Mouse (Mus musculus) myocyte (in vitro differentiated cells): ENCODE data around the gene Col16a1. TPM values are rescaled to one million over a fixed set of nuclear protein-coding genes. Genes with fewer than 3 reads are reported as not detected.

Experiments
- H3K27me3 ChIP-seq: one replicate; pipeline ENCODE4 v1.6.1; 2011; ENCODE audit not compliant: control insufficient read depth, insufficient read depth, insufficient read length
- H3K36me3 ChIP-seq: one replicate; pipeline ENCODE4 v1.6.1; 2011; ENCODE audit not compliant: control insufficient read depth, insufficient read depth
- H3K4me2 ChIP-seq: one replicate; pipeline ENCODE4 v1.6.1; 2011; ENCODE audit warnings: low read depth, control low read depth
- H3K4me3 ChIP-seq: one replicate; pipeline ENCODE4 v1.5.1; 2011; ENCODE audit warnings: mild to moderate bottlenecking, control low read depth, moderate library complexity
- H3K79me2 ChIP-seq: one replicate; pipeline ENCODE4 v1.6.1; 2011; ENCODE audit not compliant: control insufficient read depth, insufficient read depth
- H3ac ChIP-seq: one replicate; pipeline ENCODE4 v1.6.1; 2011; ENCODE audit not compliant: control insufficient read depth, insufficient read length
- CEBPB ChIP-seq: IDR thresholded peaks from 2 replicates; pipeline ENCODE4 v1.6.1; 2011; ENCODE audit warnings: mild to moderate bottlenecking, moderate library complexity; ENCODE audit not compliant: poor library complexity, insufficient read depth, severe bottlenecking
- E2F4 ChIP-seq: IDR thresholded peaks from one replicate; pipeline ENCODE4 v1.6.1; 2011; ENCODE audit warnings: mild to moderate bottlenecking, control low read depth, moderate library complexity; ENCODE audit not compliant: insufficient read depth
- MAX ChIP-seq: IDR thresholded peaks from one replicate; pipeline ENCODE4 v1.6.1; 2011; ENCODE audit warnings: low read depth, mild to moderate bottlenecking, control low read depth
- MYOD1 ChIP-seq, 3 experiments: IDR thresholded peaks; one replicate each; pipeline ENCODE4 v1.6.1; 2011; ENCODE audit warnings: control low read depth in 2 of 3, low read depth in 2 of 3, mild to moderate bottlenecking in 2 of 3, moderate library complexity in 1 of 3; ENCODE audit not compliant: insufficient read length in 2 of 3, control insufficient read depth in 1 of 3
- MYOG ChIP-seq, 3 experiments: IDR thresholded peaks; one replicate each; pipeline ENCODE4 v1.6.1; 2011; ENCODE audit warnings: control low read depth in 2 of 3, low read depth in 2 of 3, mild to moderate bottlenecking in 2 of 3; ENCODE audit not compliant: insufficient read length in 2 of 3, control insufficient read depth in 1 of 3, insufficient read depth in 1 of 3
- POLR2A ChIP-seq: IDR thresholded peaks from one replicate; pipeline ENCODE4 v1.6.1; 2011; ENCODE audit warnings: low read depth, mild to moderate bottlenecking, control low read depth, moderate library complexity; ENCODE audit not compliant: insufficient read length
- POLR2AphosphoS2 ChIP-seq: IDR thresholded peaks from one replicate; pipeline ENCODE4 v1.6.1; 2011; ENCODE audit warnings: low read depth, control low read depth; ENCODE audit not compliant: insufficient read length
- REST ChIP-seq: IDR thresholded peaks from one replicate; pipeline ENCODE4 v1.6.1; 2011; ENCODE audit warnings: mild to moderate bottlenecking, control low read depth, moderate library complexity; ENCODE audit not compliant: insufficient read depth, insufficient read length
- SRF ChIP-seq: IDR thresholded peaks from one replicate; pipeline ENCODE4 v1.6.1; 2011; ENCODE audit warnings: low read depth; ENCODE audit not compliant: control insufficient read depth, insufficient read length
- TCF12 ChIP-seq: IDR thresholded peaks from one replicate; pipeline ENCODE4 v1.6.1; 2011; ENCODE audit warnings: mild to moderate bottlenecking, control low read depth; ENCODE audit not compliant: poor library complexity, insufficient read depth, severe bottlenecking
- TCF3 ChIP-seq: IDR thresholded peaks from one replicate; pipeline ENCODE4 v1.6.1; 2011; ENCODE audit warnings: low read depth, control low read depth; ENCODE audit not compliant: insufficient read length
- USF1 ChIP-seq: IDR thresholded peaks from one replicate; pipeline ENCODE4 v1.6.1; 2011; ENCODE audit warnings: low read depth, mild to moderate bottlenecking, control low read depth, moderate library complexity
- polyA plus RNA-seq: library from polyadenylated mRNA; unstranded; fragments of >200 nt; fragmentation: generic; extraction: Trizol; gene quantifications from one replicate; pipeline ENCODE4 v1.2.1, GENCODE M21; 2012; ENCODE audit warnings: missing spikeins

Col16a1 gene
- polyA plus RNA-seq, 1 experiment = 13.9 TPM

- Histone ChIP-seq H3K4me2 (no peak overlapping the region), H3K36me3 (no peaks in the 10 kb centered on the region), H3K4me3 (no peak overlapping the region), H3ac (no peak overlapping the region), H3K27me3 (peaks cover 6% of the 10 kb centered on the region), H3K79me2 (no peaks in the 10 kb centered on the region)
- TF ChIP-seq POLR2A = no peak
- no peak for TF ChIP-seq CEBPB
- no peak for TF ChIP-seq TCF3
Observed at GRCm38 (mm10) chr4:130031146-130031545, 16.5 kb upstream of the Col16a1 start.

- no peak overlapping the region for H3K4me3 ChIP-seq
- TF ChIP-seq MAX (no peak), CEBPB (no peak), MYOG (IDR thresholded peaks at IDR 0.05; ENCODE audit: control insufficient read depth in 1 of 3, insufficient read depth in 1 of 3, insufficient read length in 2 of 3, low read depth in 2 of 3) (no peak), TCF12 (no peak), SRF (no peak), E2F4 (no peak), TCF3 (no peak), MYOD1 (IDR thresholded peaks at IDR 0.05; ENCODE audit: control insufficient read depth in 1 of 3, insufficient read length in 2 of 3, low read depth in 2 of 3) (no peak), POLR2AphosphoS2 (no peak), USF1 (no peak), REST (no peak), POLR2A (no peak)
- H3K36me3 ChIP-seq = no peaks in the 10 kb centered on the region
- H3ac ChIP-seq = no peak overlapping the region
- H3K4me2 ChIP-seq = no peak overlapping the region
- H3K27me3 ChIP-seq = peaks cover 6% of the 10 kb centered on the region
- H3K79me2 ChIP-seq = no peaks in the 10 kb centered on the region
Observed at GRCm38 (mm10) chr4:130033496-130033895, 14.1 kb upstream of the Col16a1 start.

DNA sequence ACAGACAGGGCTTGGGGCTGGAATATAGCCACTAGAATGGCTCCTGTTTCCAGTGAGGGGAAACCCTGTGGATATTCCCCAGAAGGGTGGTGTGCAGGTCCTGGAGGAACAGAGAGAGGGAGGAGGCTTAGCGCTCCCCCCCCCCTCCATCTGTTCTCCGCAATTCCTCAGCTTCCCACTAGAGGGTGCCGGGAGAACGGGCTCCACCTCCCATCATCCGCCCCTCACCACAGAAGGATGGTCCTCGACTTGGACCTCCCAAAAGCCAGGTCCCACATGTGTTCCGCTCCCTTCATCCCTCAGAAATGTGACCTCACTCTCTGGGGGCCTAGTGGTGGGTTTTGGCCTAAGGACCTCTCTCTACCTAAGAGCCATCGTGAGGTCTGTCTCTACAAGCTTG lies 11.5 kb upstream of the Col16a1 start:
- H3ac ChIP-seq = no peak overlapping the region
- TF ChIP-seq TCF3 (no peak), MYOD1 (IDR thresholded peaks at IDR 0.05; ENCODE audit: control insufficient read depth in 1 of 3, insufficient read length in 2 of 3, low read depth in 2 of 3) (no peak), CEBPB (no peak), TCF12 (no peak), USF1 (no peak), E2F4 (no peak), MAX (no peak), POLR2A (no peak), POLR2AphosphoS2 (no peak), MYOG (IDR thresholded peaks at IDR 0.05; ENCODE audit: control insufficient read depth in 1 of 3, insufficient read depth in 1 of 3, insufficient read length in 2 of 3, low read depth in 2 of 3) (no peak), SRF (no peak), REST (no peak)
- H3K4me2 ChIP-seq = peak overlapping the region; percentile 61
- no peaks in the 10 kb centered on the region for H3K36me3 ChIP-seq
- no peaks in the 10 kb centered on the region for H3K79me2 ChIP-seq
- H3K4me3 ChIP-seq = no peak overlapping the region
- H3K27me3 ChIP-seq = peaks cover 6% of the 10 kb centered on the region

DNA sequence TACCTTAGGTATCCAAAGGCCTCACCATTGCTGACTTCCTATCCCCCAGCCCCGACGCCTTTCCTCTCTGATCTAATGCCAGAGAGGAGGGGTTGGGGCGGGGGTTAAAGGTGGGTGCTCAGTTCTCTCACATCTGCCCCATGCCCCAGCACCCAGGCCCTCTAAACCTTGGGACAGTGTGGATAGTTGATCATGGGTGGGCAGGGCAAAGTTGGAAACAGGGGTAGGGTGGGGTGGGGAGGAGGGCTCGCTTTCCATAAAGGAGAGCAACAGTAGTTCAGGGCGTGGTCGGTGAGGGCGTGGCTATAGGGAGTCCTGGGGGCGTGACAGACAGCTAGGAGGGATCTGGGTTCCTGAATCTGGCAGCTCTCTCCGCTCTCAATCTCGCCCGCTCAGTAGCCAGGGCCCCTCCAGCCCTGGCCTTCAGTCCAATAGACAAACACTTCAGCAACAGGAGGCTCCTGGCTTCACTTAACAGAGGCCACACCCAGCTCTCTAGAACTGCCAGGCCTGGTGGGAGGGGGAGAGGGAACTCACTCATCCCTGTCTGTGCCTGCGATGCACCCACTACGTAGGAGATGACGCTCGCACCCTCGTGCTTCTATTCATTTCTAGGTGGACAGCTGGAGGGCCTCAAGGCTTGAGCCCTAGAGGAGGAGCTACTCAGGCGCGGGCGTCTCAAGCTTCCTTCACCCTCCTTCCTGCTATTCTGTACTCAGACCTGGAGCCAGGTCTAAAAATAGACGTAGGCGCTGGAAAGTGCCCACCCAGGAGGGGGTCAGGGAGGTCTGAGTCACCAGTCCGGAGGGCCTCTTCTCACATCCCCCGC lies 10.9 kb upstream of the Col16a1 start:
- TF ChIP-seq POLR2A = peak; percentile 38
- TF ChIP-seq TCF12 = no peak
- H3K4me2 ChIP-seq = peak overlapping the region; percentile 61
- peaks cover 6% of the 10 kb centered on the region for H3K27me3 ChIP-seq
- H3K36me3 ChIP-seq = no peaks in the 10 kb centered on the region
- no peaks in the 10 kb centered on the region for H3K79me2 ChIP-seq
- no peak overlapping the region for H3K4me3 ChIP-seq
- no peak overlapping the region for H3ac ChIP-seq

- Histone ChIP-seq H3K79me2 (no peaks in the 10 kb centered on the region), H3ac (no peak overlapping the region), H3K4me2 (no peak overlapping the region), H3K36me3 (no peaks in the 10 kb centered on the region), H3K27me3 (peaks cover 2% of the 10 kb centered on the region), H3K4me3 (no peak overlapping the region)
- TF ChIP-seq MAX = no peak
- peak; percentile 58 for TF ChIP-seq CEBPB
- no peak for TF ChIP-seq POLR2A
- no peak for TF ChIP-seq MYOD1 (IDR thresholded peaks at IDR 0.05; ENCODE audit: control insufficient read depth in 1 of 3, insufficient read length in 2 of 3, low read depth in 2 of 3)
- TF ChIP-seq REST = no peak
Observed at GRCm38 (mm10) chr4:130039351-130039750, 8.3 kb upstream of the Col16a1 start.

DNA sequence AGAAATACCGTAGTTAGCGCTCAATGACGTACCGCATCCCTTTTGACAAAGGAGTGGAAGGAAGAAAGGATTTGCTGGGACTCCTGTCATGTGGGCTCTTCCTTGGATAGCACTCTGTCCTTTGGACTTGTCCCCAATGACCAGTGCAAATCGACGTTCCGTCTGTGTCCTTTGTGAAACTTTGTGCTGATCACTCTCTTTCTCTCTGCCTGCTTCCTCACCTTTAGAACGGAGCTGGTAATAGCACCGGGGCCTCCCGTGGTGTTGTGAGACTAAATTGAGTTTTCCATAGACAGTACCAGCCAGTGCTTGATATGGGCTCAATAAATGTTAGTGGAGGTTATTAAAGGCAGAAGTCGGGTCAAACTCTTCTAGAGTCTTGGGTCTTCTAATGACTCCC lies 6.6 kb upstream of the Col16a1 start:
- H3K4me2 ChIP-seq = no peak overlapping the region
- H3K36me3 ChIP-seq = no peaks in the 10 kb centered on the region
- TF ChIP-seq REST = no peak
- no peak for TF ChIP-seq POLR2A
- TF ChIP-seq POLR2AphosphoS2 = no peak
- no peak for TF ChIP-seq TCF3
- H3K4me3 ChIP-seq = no peak overlapping the region
- H3K27me3 ChIP-seq = no peaks in the 10 kb centered on the region
- no peaks in the 10 kb centered on the region for H3K79me2 ChIP-seq
- no peak overlapping the region for H3ac ChIP-seq
